Mouse (Mus musculus) cerebellum, adult 11-12 months (tissue): ENCODE data around the gene Kif14.
"Not testable (repeated sequence)": the region's sequence is repeated elsewhere in the genome, so short reads cannot be mapped to it uniquely, and the experiment has no call there.

Experiments used
- DNase-seq: peaks from one replicate; pipeline ENCODE4 v3.0.0; 2022

The Kif14 gene

GRCm38 (mm10) chr1:136492232-136492631 is 26.1 kb downstream of the Kif14 start:
- no peak for DNase-seq

DNA sequence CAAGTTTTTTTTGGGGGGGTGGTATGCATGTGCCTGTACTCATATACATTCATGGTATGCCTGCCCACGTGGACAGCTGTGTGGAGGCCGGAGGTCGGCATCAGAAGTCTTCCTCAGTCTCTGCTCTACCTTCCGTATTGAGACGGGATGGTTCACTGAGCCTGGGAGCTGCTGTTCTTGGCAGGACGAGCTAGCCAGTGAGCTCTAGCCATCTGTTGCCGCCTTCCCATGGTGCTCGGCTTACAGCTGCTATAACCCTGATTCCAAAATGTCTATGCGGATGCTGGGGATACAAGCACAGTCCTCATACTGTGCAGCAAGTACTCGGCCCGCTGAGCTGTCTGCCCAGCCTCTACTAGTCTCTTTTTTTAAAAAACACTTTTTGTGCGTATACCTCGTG is 33.2 kb downstream of the Kif14 start:
- DNase-seq, result no peak

GRCm38 (mm10) chr1:136502936-136503335 is 36.8 kb downstream of the Kif14 start:
- no peak for DNase-seq

GRCm38 (mm10) chr1:136506255-136506654 is 40.1 kb downstream of the Kif14 start:
- not testable (repeated sequence) for DNase-seq

DNA sequence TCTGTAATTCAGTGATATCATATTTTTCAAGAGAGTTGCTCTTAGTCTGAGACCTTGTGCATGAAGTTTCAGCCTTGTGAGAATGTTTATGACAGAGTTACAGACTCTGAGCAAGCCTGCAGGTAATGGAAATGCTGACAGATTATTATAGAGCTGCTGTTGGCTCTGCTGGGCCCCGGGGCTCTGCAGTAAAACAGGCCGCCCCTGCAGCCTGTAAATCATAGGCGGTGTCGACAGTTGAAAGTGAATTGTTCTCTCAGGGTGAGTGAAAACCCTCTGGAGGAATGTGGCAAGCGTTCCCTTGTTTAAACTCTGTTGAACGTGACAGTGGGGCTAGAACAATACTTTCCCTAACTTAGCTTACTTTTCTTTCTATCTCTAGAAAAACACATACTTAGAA is 46.2 kb downstream of the Kif14 start:
- no peak for DNase-seq

DNA sequence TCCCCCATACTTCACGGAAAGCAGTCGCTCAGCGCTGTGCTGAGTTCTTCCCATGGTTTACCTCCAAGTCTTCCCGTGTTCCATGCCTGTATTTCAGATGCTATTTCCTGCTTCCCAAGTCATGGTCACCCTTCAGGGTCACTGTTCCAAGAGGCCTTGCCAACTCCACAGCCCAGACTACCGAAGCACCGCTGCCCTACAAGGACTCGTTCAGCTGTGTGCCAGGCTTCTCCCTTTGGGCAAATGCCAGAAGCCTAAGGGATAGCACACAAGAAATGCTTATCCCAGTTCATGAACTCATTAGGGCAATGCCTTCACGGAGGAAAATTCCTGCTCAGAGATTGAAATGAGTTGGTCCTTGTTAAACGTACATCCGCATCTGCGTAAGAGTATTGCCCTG is 47.0 kb downstream of the Kif14 start:
- no peak for DNase-seq

- no peak for DNase-seq
Observed at GRCm38 (mm10) chr1:136518699-136519356, 52.7 kb downstream of the Kif14 start.

- DNase-seq, result no peak
Observed at GRCm38 (mm10) chr1:136521363-136521937, 55.3 kb downstream of the Kif14 start.

DNA sequence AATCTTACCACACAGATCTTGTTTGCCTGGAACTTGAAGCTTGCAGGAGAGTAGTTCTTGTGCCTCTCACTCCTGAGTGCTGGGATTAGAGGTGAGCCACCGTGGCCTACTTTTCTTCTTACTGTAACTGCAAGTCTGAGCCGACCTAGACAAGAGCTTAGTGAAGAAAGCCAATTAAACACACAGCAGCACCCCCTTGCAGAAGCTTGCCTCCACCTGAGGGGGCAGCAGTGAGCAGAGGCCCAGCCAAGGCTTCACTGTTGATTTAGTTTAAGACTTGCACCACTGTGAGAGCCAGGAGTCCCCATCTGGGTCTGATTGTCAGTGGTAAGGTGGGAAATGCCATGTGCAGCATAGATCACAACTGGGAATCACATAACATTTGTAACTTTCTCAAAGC is 58.8 kb downstream of the Kif14 start:
- DNase-seq, result no peak

DNA sequence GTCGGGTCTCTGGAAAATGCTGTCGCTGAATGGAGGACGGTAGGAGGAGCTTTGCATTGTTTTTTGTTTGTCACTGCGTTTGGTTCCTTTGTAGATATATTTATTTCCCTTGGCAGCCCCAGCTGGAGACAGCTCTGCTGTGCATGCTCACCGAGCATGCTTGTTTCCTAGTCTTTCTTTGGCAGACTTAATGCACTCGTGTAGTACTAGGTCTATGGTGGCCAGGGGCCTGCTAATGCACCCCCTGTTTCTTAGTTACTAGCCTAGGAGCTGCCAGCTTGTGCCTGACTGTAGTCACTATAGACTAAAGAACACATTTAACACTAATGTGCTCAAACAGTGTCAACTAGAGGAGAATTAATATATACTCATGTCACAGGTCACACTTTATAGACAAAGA is 59.7 kb downstream of the Kif14 start:
- DNase-seq, result no peak

GRCm38 (mm10) chr1:136527163-136527562 is 61.0 kb downstream of the Kif14 start:
- no peak for DNase-seq

DNA sequence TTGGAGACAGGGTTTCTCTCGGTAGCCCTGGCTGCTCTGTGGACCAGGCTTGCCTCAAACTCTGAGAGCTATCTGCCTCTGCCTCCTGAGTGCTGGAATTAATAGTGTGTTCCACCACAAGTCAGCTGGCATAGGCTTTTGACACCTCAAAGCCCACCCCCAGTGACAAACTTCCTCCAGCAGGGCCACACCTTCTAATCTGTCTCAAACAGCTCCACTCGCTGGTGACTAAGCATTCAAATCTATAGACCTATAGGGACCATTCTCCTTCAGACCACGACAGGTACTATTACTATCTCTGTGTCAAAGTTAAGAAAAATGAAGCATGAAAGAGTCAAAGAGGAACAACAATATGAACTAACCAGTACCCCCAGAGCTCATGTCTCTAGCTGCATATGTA is 66.4 kb downstream of the Kif14 start:
- DNase-seq, result no peak

- DNase-seq, result no peak
Observed at GRCm38 (mm10) chr1:136536947-136537346, 70.8 kb downstream of the Kif14 start.

- DNase-seq, result no peak
Observed at GRCm38 (mm10) chr1:136538247-136538646, 72.1 kb downstream of the Kif14 start.

DNA sequence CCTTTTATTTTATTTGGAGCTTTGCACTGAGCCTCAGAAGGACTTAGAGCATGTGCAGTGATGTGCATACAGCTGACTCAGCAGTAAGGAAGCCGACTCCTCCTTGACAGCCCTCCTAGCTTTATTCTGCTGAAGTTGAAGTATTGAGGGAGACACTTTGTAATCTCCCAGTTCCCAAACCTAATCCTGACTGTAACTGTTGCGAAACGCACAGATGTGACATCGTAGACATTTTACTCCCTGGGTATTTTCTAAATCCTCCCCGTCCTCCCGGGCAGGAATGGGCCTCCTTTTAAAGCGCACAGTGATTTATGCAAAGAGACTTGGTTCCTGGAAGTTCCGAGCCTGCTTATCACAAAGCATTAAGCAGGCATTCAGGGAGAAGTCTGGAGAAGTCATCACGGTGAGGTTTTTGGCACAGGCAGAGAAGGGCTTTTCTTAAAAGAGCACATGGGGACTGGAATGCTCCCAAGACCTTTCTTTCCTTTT is 74.3 kb downstream of the Kif14 start:
- no peak for DNase-seq

GRCm38 (mm10) chr1:136541618-136542376 is 75.7 kb downstream of the Kif14 start:
- no peak for DNase-seq

- DNase-seq, result no peak
Observed at GRCm38 (mm10) chr1:136543920-136544319, 77.8 kb downstream of the Kif14 start.

DNA sequence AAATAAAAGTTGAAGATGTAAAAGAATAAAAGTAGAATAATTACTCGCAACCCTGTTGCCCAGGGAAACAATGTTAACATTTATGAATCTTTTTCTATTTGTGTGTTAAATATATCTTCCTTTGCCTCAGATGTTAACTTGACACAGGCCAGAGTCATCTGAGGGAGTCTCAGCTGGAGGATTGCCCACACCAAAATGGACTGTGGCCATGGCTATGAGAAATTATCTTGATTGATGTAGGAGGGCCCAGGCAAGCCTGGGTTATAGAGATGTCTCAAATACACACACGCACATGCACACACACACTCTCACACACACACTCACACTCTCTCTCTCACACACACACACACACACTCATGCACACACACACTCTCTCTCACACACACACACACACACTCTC is 80.9 kb downstream of the Kif14 start:
- DNase-seq, result no peak

DNA sequence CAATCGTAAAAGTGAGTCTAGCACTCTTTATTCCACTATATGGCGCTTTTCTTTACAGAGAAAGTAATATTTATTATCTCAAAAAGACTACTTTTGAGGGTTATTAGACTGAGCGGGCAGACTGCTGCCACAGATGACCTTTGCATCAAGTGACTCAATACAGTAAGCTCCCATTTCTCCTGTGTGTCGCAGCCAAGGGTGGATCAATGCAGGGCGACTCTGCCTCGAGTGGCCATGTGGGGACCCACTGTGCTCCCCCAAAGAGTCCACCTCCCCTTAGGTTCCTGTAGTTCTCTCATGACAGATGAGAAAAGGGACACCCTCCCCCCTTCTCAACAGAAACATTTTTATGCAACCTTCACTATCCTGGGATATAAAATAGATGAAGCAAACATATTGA is 84.1 kb downstream of the Kif14 start:
- DNase-seq, result no peak

GRCm38 (mm10) chr1:136550851-136551540 is 84.9 kb downstream of the Kif14 start:
- peak; percentile 28 for DNase-seq

- no peak for DNase-seq
Observed at GRCm38 (mm10) chr1:136554686-136555085, 88.5 kb downstream of the Kif14 start.

GRCm38 (mm10) chr1:136555892-136556291 is 89.7 kb downstream of the Kif14 start:
- DNase-seq, result no peak

DNA sequence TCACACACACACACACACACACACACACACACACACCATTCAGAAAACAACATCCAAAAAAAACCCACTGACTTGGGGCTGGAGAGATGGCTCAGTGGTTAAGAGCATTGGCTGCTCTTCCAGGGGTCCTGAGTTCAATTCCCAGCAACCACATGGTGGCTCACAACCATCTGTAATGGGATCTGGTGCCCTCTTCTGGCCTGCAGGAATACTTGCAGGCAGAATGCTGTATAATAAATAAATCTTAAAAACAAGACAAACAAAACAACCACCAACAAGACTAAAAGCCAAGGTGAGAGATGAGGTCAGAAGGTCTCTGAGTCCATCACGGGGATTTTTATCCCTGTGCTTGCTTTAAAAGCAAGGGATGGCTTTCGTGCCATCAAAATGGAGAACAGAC is 90.5 kb downstream of the Kif14 start:
- DNase-seq, result not testable (repeated sequence)

GRCm38 (mm10) chr1:136557436-136557835 is 91.3 kb downstream of the Kif14 start:
- DNase-seq, result no peak
